Mouse (Mus musculus): Measurements from ENCODE around the gene Tmem184c. TPM values are rescaled to one million over a fixed set of nuclear protein-coding genes. Genes with fewer than 3 reads are reported as not detected.

Gene Tmem184c
- polyA plus RNA-seq (2015; fragmentation: Nextera tagmentation; extraction: Ambion mirVana): 37.7 and 39.1 TPM in 2 replicates

DNA sequence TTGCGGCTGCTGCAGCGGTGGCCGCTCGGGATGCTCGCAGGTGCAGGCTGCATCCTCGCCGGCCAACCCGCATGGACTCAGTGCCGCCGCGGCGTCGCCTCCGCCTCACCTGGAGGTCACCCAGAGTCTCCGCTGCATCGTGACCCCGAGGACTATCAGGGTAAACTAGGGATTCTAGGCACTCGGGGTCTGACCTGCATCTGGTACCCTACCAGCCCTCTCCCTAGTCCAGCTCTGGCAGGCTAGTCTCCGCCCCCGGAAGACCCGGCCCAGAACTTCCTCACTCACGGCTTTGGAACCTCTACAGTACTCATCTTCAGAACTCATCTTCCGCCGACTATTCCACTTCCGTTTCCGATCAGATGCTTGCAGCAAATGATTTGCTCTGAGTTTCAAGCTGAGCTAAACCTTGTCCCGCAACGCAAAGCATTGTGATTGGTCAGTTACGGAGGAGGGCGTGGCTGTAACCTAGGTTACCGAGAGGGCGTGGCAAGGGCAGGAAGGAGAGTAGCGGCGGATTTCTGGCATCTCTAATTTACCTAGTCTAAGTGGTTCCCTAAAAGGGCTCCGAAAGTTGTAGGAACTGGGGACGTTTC lies at the start of gene Tmem184c:
Gene Tmem184c (minus strand): TSS at position 325 of the 596 bp plus-strand sequence.
- H3K27ac ChIP-seq (ENCODE audit: low read length): peak within 1 kb of the TSS; percentile 23; the same call in 1 of the 2 replicates
- H3K4me1 ChIP-seq (ENCODE audit: insufficient read depth, low read length): peaks cover 7% of the 10 kb centered on the region
- H3K9ac ChIP-seq (replicated peaks; ENCODE audit: low read length): peak within 1 kb of the TSS; percentile 75
- no peaks in the 10 kb centered on the region for H3K36me3 ChIP-seq (ENCODE audit: insufficient read depth, low read length)
- H3K9me3 ChIP-seq (ENCODE audit: low read length): no peaks in the 10 kb centered on the region
- H3K27me3 ChIP-seq (ENCODE audit: insufficient read depth, low read length): no peaks in the 10 kb centered on the region
- peak; percentile 99 for ATAC-seq (ENCODE audit: low FRiP score, low TSS enrichment)
- under 1% methylated on average over 36 of the region's 36 CpGs for WGBS
- H3K4me2 ChIP-seq (replicated peaks; ENCODE audit: low read depth, low read length): peak within 1 kb of the TSS; percentile 78
- peak within 1 kb of the TSS; percentile 77 for H3K4me3 ChIP-seq (ENCODE audit: low read length)

DNA sequence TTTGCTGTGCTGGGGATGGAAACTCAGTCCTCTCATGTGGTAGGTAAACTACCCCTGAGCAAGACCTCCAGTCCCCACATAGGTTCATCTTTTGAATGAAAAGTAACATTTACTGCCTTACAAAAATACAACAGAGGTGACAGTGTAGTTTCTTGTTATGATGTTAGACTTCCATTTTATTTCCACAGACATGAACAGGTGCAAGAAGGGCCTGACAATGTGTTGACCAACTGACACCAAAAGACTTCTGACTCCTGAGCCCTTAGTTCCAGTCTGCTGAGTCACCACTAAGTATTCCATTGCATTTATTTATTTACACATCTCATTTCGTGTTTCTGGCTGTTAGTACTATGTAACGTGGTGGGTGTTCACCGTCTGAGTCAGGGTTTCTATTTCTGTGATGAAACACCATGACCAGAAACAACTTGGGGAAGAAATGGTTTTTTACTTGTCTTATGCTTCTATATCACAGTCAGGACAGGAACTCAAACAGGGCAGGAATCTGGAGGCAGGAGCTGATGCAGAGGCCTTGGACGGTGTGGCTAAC lies 49.1 kb upstream of the Tmem184c start:
- Histone ChIP-seq H3K9ac (replicated peaks; ENCODE audit: low read length) (no peak overlapping the region), H3K27ac (ENCODE audit: low read length) (no peak overlapping the region)

GRCm38 (mm10) chr8:77658356-77658755 lies 47.9 kb upstream of the Tmem184c start:
- ATAC-seq (ENCODE audit: low FRiP score, low TSS enrichment): no peak
- no peak overlapping the region for H3K27ac ChIP-seq (ENCODE audit: low read length)
- 69% methylated on average over 3 of the region's 3 CpGs for WGBS

More for the DNA sequence above, 49.1 kb upstream of the Tmem184c start:
- H3K4me1 ChIP-seq (ENCODE audit: insufficient read depth, low read length): no peaks in the 10 kb centered on the region
- no peak for ATAC-seq (ENCODE audit: low FRiP score, low TSS enrichment)
- H3K4me3 ChIP-seq (ENCODE audit: low read length): no peak overlapping the region
- H3K27me3 ChIP-seq (ENCODE audit: insufficient read depth, low read length): no peaks in the 10 kb centered on the region
- no peaks in the 10 kb centered on the region for H3K9me3 ChIP-seq (ENCODE audit: low read length)
- H3K4me2 ChIP-seq (replicated peaks; ENCODE audit: low read depth, low read length): no peak overlapping the region
- peaks cover 3% of the 10 kb centered on the region; the same call in 1 of the 2 replicates for H3K36me3 ChIP-seq (ENCODE audit: insufficient read depth, low read length)
- 72% methylated on average over 4 of the region's 4 CpGs for WGBS

DNA sequence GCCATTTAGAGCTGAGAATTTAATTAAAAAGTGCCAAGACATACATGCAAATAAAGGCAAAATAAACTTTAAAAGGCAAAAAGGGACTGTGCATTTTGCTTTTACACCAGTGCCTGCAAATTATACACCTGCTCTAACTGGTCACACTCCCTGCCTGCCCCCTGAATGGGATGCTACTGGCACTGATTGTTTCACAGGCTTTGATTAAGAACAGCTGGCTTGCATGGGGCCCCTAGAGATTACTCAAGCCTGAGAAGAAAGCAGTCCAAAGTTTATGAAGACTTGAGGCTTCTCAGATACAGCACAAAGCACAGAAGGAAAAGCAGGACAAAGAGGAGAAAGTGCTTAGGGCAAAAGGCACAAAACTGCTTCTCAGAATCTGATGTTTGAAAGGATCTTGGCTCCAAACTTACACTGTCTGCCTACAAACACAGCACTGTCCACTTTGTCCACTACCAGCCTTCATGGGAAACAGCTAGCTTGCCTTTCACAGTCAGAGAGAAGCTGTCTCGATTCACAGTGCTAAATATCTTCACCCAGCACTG lies 40.2 kb upstream of the Tmem184c start:
- Histone ChIP-seq H3K4me1 (ENCODE audit: insufficient read depth, low read length) (no peaks in the 10 kb centered on the region), H3K27me3 (ENCODE audit: insufficient read depth, low read length) (no peaks in the 10 kb centered on the region), H3K27ac (ENCODE audit: low read length) (peak overlapping the region; percentile 73; the same call in 1 of the 2 replicates), H3K9ac (replicated peaks; ENCODE audit: low read length) (no peak overlapping the region), H3K9me3 (ENCODE audit: low read length) (no peaks in the 10 kb centered on the region), H3K4me2 (replicated peaks; ENCODE audit: low read depth, low read length) (no peak overlapping the region), H3K4me3 (ENCODE audit: low read length) (no peak overlapping the region), H3K36me3 (ENCODE audit: insufficient read depth, low read length) (no peaks in the 10 kb centered on the region)
- ATAC-seq (ENCODE audit: low FRiP score, low TSS enrichment): no peak
- 25% methylated on average over 1 of the region's 1 CpGs for WGBS

More at GRCm38 (mm10) chr8:77658356-77658755, 47.9 kb upstream of the Tmem184c start:
- Histone ChIP-seq H3K36me3 (ENCODE audit: insufficient read depth, low read length) (no peaks in the 10 kb centered on the region), H3K4me3 (ENCODE audit: low read length) (no peak overlapping the region), H3K27me3 (ENCODE audit: insufficient read depth, low read length) (no peaks in the 10 kb centered on the region), H3K4me2 (replicated peaks; ENCODE audit: low read depth, low read length) (no peak overlapping the region), H3K4me1 (ENCODE audit: insufficient read depth, low read length) (no peaks in the 10 kb centered on the region), H3K9ac (replicated peaks; ENCODE audit: low read length) (no peak overlapping the region), H3K9me3 (ENCODE audit: low read length) (no peaks in the 10 kb centered on the region)

DNA sequence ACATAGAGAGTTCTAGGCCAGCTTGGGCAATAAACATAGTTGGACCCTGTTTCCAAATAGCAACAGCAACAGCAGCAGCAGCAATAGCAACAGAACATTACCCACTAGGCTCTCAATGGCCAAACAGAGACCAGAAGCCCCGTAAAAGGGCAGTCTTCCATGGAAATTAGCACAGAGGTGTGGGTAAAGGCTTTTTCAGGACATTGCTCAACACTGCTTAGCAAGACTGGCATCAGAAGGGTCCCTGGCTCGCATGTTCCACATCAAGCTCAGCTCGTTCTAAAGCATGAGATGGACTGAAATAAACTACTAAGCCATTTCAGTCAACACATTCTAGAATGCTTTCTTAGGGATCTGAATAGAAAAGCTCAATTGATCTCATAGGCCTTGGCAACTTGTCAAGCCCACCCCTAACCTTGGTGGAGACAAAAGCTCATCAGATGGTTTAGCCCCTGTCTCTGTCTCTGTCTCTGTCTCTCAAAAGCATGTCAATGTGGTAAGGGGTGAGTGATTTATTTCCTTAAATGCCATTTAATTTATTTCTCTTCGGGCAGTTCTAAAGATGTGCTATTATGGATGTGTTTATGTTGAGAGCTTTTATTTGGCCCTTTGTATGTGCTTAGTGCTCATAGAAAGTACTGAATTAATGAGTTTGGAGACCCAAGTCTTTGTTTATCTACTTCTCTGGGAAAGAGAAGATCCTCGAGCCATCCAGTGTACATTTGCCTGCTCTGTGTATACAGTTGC lies 29.8 kb upstream of the Tmem184c start:
- Histone ChIP-seq H3K36me3 (ENCODE audit: insufficient read depth, low read length) (no peaks in the 10 kb centered on the region), H3K9ac (replicated peaks; ENCODE audit: low read length) (no peak overlapping the region), H3K4me1 (ENCODE audit: insufficient read depth, low read length) (no peaks in the 10 kb centered on the region), H3K4me2 (replicated peaks; ENCODE audit: low read depth, low read length) (no peak overlapping the region), H3K27me3 (ENCODE audit: insufficient read depth, low read length) (no peaks in the 10 kb centered on the region), H3K27ac (ENCODE audit: low read length) (no peak overlapping the region), H3K9me3 (ENCODE audit: low read length) (no peaks in the 10 kb centered on the region), H3K4me3 (ENCODE audit: low read length) (no peak overlapping the region)
- WGBS: 64% methylated on average over 5 of the region's 5 CpGs
- ATAC-seq (ENCODE audit: low FRiP score, low TSS enrichment): no peak

GRCm38 (mm10) chr8:77637593-77637992 lies 27.1 kb upstream of the Tmem184c start:
- no peak for ATAC-seq (ENCODE audit: low FRiP score, low TSS enrichment)
- WGBS: 77% methylated on average over 3 of the region's 3 CpGs
- Histone ChIP-seq H3K36me3 (ENCODE audit: insufficient read depth, low read length) (no peaks in the 10 kb centered on the region), H3K4me1 (ENCODE audit: insufficient read depth, low read length) (0 out of 2 replicates have a peak, but pooled peaks cover under 1% of the 10 kb centered on the region), H3K4me3 (ENCODE audit: low read length) (no peak overlapping the region), H3K9me3 (ENCODE audit: low read length) (no peaks in the 10 kb centered on the region), H3K27ac (ENCODE audit: low read length) (no peak overlapping the region), H3K4me2 (replicated peaks; ENCODE audit: low read depth, low read length) (no peak overlapping the region), H3K27me3 (ENCODE audit: insufficient read depth, low read length) (no peaks in the 10 kb centered on the region), H3K9ac (replicated peaks; ENCODE audit: low read length) (no peak overlapping the region)

- Histone ChIP-seq H3K4me2 (replicated peaks; ENCODE audit: low read depth, low read length) (no peak overlapping the region), H3K36me3 (ENCODE audit: insufficient read depth, low read length) (no peaks in the 10 kb centered on the region), H3K9me3 (ENCODE audit: low read length) (no peaks in the 10 kb centered on the region), H3K27me3 (ENCODE audit: insufficient read depth, low read length) (no peaks in the 10 kb centered on the region), H3K4me1 (ENCODE audit: insufficient read depth, low read length) (0 out of 2 replicates have a peak, but pooled peaks cover 4% of the 10 kb centered on the region), H3K4me3 (ENCODE audit: low read length) (no peak overlapping the region), H3K9ac (replicated peaks; ENCODE audit: low read length) (no peak overlapping the region), H3K27ac (ENCODE audit: low read length) (no peak overlapping the region)
- 77% methylated on average over 5 of the region's 5 CpGs for WGBS
- ATAC-seq (ENCODE audit: low FRiP score, low TSS enrichment): no peak
Observed at GRCm38 (mm10) chr8:77634035-77634434, 23.5 kb upstream of the Tmem184c start.

DNA sequence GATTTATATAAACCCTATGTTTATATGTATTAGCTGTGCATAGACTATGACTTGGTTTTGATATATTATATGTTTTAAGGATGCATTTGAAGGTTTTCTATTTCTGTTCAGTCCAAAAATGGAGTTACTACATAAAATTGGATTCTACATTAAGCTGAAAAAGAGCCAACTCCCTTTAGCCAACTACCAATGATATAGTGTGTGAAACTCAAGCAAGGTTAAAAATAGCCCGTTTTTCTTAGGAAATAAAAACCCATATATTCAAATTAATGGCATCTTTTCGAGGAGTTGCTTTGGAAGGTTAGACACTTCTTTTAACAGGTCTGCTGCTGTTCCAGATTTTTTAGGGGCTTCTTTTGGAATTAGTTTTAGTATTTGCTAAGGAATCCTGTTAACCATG lies 22.7 kb upstream of the Tmem184c start:
- ATAC-seq (ENCODE audit: low FRiP score, low TSS enrichment): no peak
- H3K4me2 ChIP-seq (replicated peaks; ENCODE audit: low read depth, low read length): no peak overlapping the region
- 45% methylated on average over 2 of the region's 2 CpGs for WGBS

GRCm38 (mm10) chr8:77630691-77631090 lies 20.2 kb upstream of the Tmem184c start:
- 53% methylated on average over 3 of the region's 3 CpGs for WGBS
- ATAC-seq (ENCODE audit: low FRiP score, low TSS enrichment): no peak

More for the DNA sequence above, 22.7 kb upstream of the Tmem184c start:
- Histone ChIP-seq H3K4me3 (ENCODE audit: low read length) (no peak overlapping the region), H3K27me3 (ENCODE audit: insufficient read depth, low read length) (no peaks in the 10 kb centered on the region), H3K4me1 (ENCODE audit: insufficient read depth, low read length) (0 out of 2 replicates have a peak, but pooled peaks cover 4% of the 10 kb centered on the region), H3K9me3 (ENCODE audit: low read length) (no peaks in the 10 kb centered on the region), H3K9ac (replicated peaks; ENCODE audit: low read length) (no peak overlapping the region), H3K36me3 (ENCODE audit: insufficient read depth, low read length) (no peaks in the 10 kb centered on the region), H3K27ac (ENCODE audit: low read length) (peak overlapping the region; percentile 61; the same call in 1 of the 2 replicates)

More at GRCm38 (mm10) chr8:77630691-77631090, 20.2 kb upstream of the Tmem184c start:
- Histone ChIP-seq H3K4me3 (ENCODE audit: low read length) (no peak overlapping the region), H3K9me3 (ENCODE audit: low read length) (no peaks in the 10 kb centered on the region), H3K36me3 (ENCODE audit: insufficient read depth, low read length) (no peaks in the 10 kb centered on the region), H3K4me2 (replicated peaks; ENCODE audit: low read depth, low read length) (no peak overlapping the region), H3K27ac (ENCODE audit: low read length) (peak overlapping the region; percentile 29; the same call in 1 of the 2 replicates), H3K27me3 (ENCODE audit: insufficient read depth, low read length) (no peaks in the 10 kb centered on the region), H3K4me1 (ENCODE audit: insufficient read depth, low read length) (0 out of 2 replicates have a peak, but pooled peaks cover 4% of the 10 kb centered on the region), H3K9ac (replicated peaks; ENCODE audit: low read length) (no peak overlapping the region)
